Mouse (Mus musculus) testis, adult 2 months (tissue): ENCODE results near the gene Epha6.

Source experiments
- CTCF ChIP-seq: fragments of 200-500 bp; IDR thresholded peaks from 2 replicates; pipeline ENCODE4 v1.5.1; 2012; ENCODE audit warnings: low read depth, mild to moderate bottlenecking, inconsistent platforms, low read length, moderate library complexity; ENCODE audit not compliant: control insufficient read depth, insufficient read depth, insufficient replicate concordance
- POLR2A ChIP-seq: fragments of 200-500 bp; IDR thresholded peaks from 2 replicates; pipeline ENCODE4 v1.6.1; 2012; ENCODE audit warnings: low read depth, mild to moderate bottlenecking, inconsistent platforms, low read length, moderate library complexity; ENCODE audit not compliant: control insufficient read depth

GRCm38 (mm10) chr16:60209151-60209550 lies 396.2 kb downstream of the Epha6 start:
- TF ChIP-seq CTCF (no peak), POLR2A (no peak)
